Mouse (Mus musculus): ENCODE measurements around the gene Cyp2w1. TPM values are rescaled to one million over a fixed set of nuclear protein-coding genes. Genes with fewer than 3 reads are reported as not detected.
"Not testable (repeated sequence)": the region's sequence is repeated elsewhere in the genome, so short reads cannot be mapped to it uniquely, and the experiment has no call there.

The Cyp2w1 gene
- total and polyA plus RNA-seq, 3 experiments, result not detected

- TF ChIP-seq EP300 (IDR thresholded peaks at IDR 0.05; ENCODE audit: insufficient read depth, low read depth, low read length) (peak; percentile 96), CTCF (IDR thresholded peaks at IDR 0.05) (no peak), POLR2A (IDR thresholded peaks at IDR 0.05; ENCODE audit: insufficient read depth, low read depth, low read length) (0 out of 2 replicates have a peak, but pooled peaks have one; percentile 35)
- Histone ChIP-seq H3K27ac (peak overlapping the region; percentile 91), H3K36me3 (ENCODE audit: control insufficient read depth, insufficient read depth, low read length) (peaks cover 7% of the 10 kb centered on the region; the same call in 1 of the 2 replicates), H3K4me3 (no peak overlapping the region; the same call in 1 of the 2 replicates), H3K9ac (ENCODE audit: low read depth, low read length) (peak overlapping the region; percentile 41), H3K79me2 (replicated peaks; ENCODE audit: control insufficient read depth, insufficient read depth, low read length) (peaks cover 5% of the 10 kb centered on the region; the same call in 1 of the 2 replicates), H3K4me1 (ENCODE audit: control insufficient read depth, insufficient read depth, low read length) (peaks cover 69% of the 10 kb centered on the region), H3K27me3 (ENCODE audit: control insufficient read depth, insufficient read depth, low read length) (no peaks in the 10 kb centered on the region)
- 38% methylated on average over 4 of the region's 4 CpGs for WGBS
- DNase-seq, result peak; percentile 62 to 67
- intact Hi-C loops (cut with DNase I), result loop anchor here (10.0 kb wide), 1 partner anchor 407 kb away; the partner anchor contains the start of gene Mafk
Measured at GRCm38 (mm10) chr5:139388195-139388570, 35.8 kb downstream of the Cyp2w1 start.

- peaks cover 5% of the 10 kb centered on the region; the same call in 1 of the 2 replicates for H3K79me2 ChIP-seq (replicated peaks; ENCODE audit: control insufficient read depth, insufficient read depth, low read length)
- H3K9ac ChIP-seq (ENCODE audit: low read depth, low read length), result peak overlapping the region; percentile 41
- DNase-seq, result no peak
- peak overlapping the region; percentile 91 for H3K27ac ChIP-seq
- no peak for TF ChIP-seq POLR2A (IDR thresholded peaks at IDR 0.05; ENCODE audit: insufficient read depth, low read depth, low read length)
- TF ChIP-seq EP300 (IDR thresholded peaks at IDR 0.05; ENCODE audit: insufficient read depth, low read depth, low read length), result 0 out of 2 replicates have a peak, but pooled peaks have one; percentile 2
- peaks cover 64% of the 10 kb centered on the region for H3K4me1 ChIP-seq (ENCODE audit: control insufficient read depth, insufficient read depth, low read length)
- H3K4me3 ChIP-seq, result no peak overlapping the region; the same call in 1 of the 2 replicates
- H3K36me3 ChIP-seq (ENCODE audit: control insufficient read depth, insufficient read depth, low read length), result peaks cover 6% of the 10 kb centered on the region; the same call in 1 of the 2 replicates
- intact Hi-C loops (cut with DNase I), result loop anchor here (10.0 kb wide), 1 partner anchor 406 kb away; the partner anchor contains the start of gene Mafk
- 37% methylated on average over 17 of the region's 17 CpGs for WGBS
- H3K27me3 ChIP-seq (ENCODE audit: control insufficient read depth, insufficient read depth, low read length), result no peaks in the 10 kb centered on the region
Measured at GRCm38 (mm10) chr5:139388694-139389675, 36.6 kb downstream of the Cyp2w1 start.

GRCm38 (mm10) chr5:139389676-139390061 is 37.3 kb downstream of the Cyp2w1 start:
- Histone ChIP-seq H3K36me3 (ENCODE audit: control insufficient read depth, insufficient read depth, low read length) (peaks cover 5% of the 10 kb centered on the region; the same call in 1 of the 2 replicates), H3K27me3 (ENCODE audit: control insufficient read depth, insufficient read depth, low read length) (no peaks in the 10 kb centered on the region), H3K9ac (ENCODE audit: low read depth, low read length) (peak overlapping the region; percentile 32), H3K79me2 (replicated peaks; ENCODE audit: control insufficient read depth, insufficient read depth, low read length) (peaks cover 5% of the 10 kb centered on the region; the same call in 1 of the 2 replicates), H3K4me3 (peak overlapping the region; percentile 32), H3K4me1 (ENCODE audit: control insufficient read depth, insufficient read depth, low read length) (peaks cover 60% of the 10 kb centered on the region), H3K27ac (peak overlapping the region; percentile 91)
- 1% methylated on average over 6 of the region's 6 CpGs for WGBS
- intact Hi-C loops (cut with DNase I), result loop anchor here (10.0 kb wide), 1 partner anchor 405 kb away; the partner anchor contains the start of gene Mafk
- TF ChIP-seq POLR2A (IDR thresholded peaks at IDR 0.05; ENCODE audit: insufficient read depth, low read depth, low read length) (peak; percentile 71), CTCF (IDR thresholded peaks at IDR 0.05) (no peak), EP300 (IDR thresholded peaks at IDR 0.05; ENCODE audit: insufficient read depth, low read depth, low read length) (peak; percentile 87)
- peak; percentile 80 to 88 for DNase-seq

- H3K27me3 ChIP-seq (ENCODE audit: control insufficient read depth, insufficient read depth, low read length); H3K79me2 ChIP-seq (replicated peaks; ENCODE audit: control insufficient read depth, insufficient read depth, low read length); intact Hi-C loops (cut with DNase I); H3K36me3 ChIP-seq (ENCODE audit: control insufficient read depth, insufficient read depth, low read length); H3K4me3 ChIP-seq; DNase-seq: not testable (repeated sequence)
- Histone ChIP-seq H3K27ac (peak overlapping the region; percentile 91), H3K9ac (ENCODE audit: low read depth, low read length) (peak overlapping the region; percentile 56), H3K4me1 (ENCODE audit: control insufficient read depth, insufficient read depth, low read length) (peaks cover 52% of the 10 kb centered on the region)
- 50% methylated on average over 5 of the region's 5 CpGs for WGBS
Measured at GRCm38 (mm10) chr5:139390324-139391119, 38.1 kb downstream of the Cyp2w1 start.

- H3K79me2 ChIP-seq (replicated peaks; ENCODE audit: control insufficient read depth, insufficient read depth, low read length), result peaks cover 5% of the 10 kb centered on the region
- no peak overlapping the region; the same call in 1 of the 2 replicates for H3K4me3 ChIP-seq
- peaks cover 5% of the 10 kb centered on the region; the same call in 1 of the 2 replicates for H3K36me3 ChIP-seq (ENCODE audit: control insufficient read depth, insufficient read depth, low read length)
- H3K4me1 ChIP-seq (ENCODE audit: control insufficient read depth, insufficient read depth, low read length), result peaks cover 43% of the 10 kb centered on the region
- 33% methylated on average over 11 of the region's 11 CpGs for WGBS
- peak overlapping the region; percentile 77 for H3K27ac ChIP-seq
- DNase-seq, result peak in 1 of 2 experiments; percentile 63
- 0 out of 2 replicates have a peak, but pooled peaks have one; percentile 13 for TF ChIP-seq POLR2A (IDR thresholded peaks at IDR 0.05; ENCODE audit: insufficient read depth, low read depth, low read length)
- TF ChIP-seq EP300 (IDR thresholded peaks at IDR 0.05; ENCODE audit: insufficient read depth, low read depth, low read length), result peak; percentile 60; the same call in 1 of the 2 replicates
- 0 out of 2 replicates have a peak, but pooled peaks have one; percentile 2 for TF ChIP-seq CTCF (IDR thresholded peaks at IDR 0.05)
- H3K27me3 ChIP-seq (ENCODE audit: control insufficient read depth, insufficient read depth, low read length), result no peaks in the 10 kb centered on the region
- intact Hi-C loops (cut with DNase I), result no loop called here
- H3K9ac ChIP-seq (ENCODE audit: low read depth, low read length), result peak overlapping the region; percentile 56
Measured at GRCm38 (mm10) chr5:139391309-139391990, 39.0 kb downstream of the Cyp2w1 start.

Data from heart, adult 2 months (tissue).